Mouse (Mus musculus): ENCODE measurements around the gene Gm11172. TPM values are rescaled to one million over a fixed set of nuclear protein-coding genes. Genes with fewer than 3 reads are reported as not detected.

Gene Gm11172
- polyA plus RNA-seq, 1 experiment from 2014 or later = not detected

DNA sequence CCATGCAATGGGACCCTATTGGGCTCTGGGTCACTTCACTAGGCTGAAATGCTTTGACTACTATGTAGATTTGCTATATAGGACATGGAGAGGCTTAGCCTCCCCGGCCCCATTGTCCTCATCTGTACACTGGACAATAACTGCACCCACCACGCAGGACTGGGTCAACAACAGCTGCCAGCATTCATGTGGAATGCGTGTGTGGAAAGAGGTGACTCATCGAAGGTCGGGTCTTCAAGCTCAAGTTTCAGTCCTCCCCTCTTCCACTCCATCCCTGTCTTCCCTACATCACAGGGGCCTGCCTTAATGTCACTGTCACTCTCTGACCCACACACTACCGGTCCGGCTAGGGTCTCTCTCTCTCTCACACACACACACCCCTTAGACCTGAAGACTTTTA, 36.4 kb upstream of the Gm11172 start:
- H3K4me3 ChIP-seq (replicated peaks) = no peak overlapping the region
- 47% methylated on average over 7 of the region's 7 CpGs for WGBS (ENCODE audit: insufficient replicate concordance)
- no peak overlapping the region for H3K4me2 ChIP-seq
- H3K4me1 ChIP-seq (replicated peaks) = peaks cover 11% of the 10 kb centered on the region
- no peaks in the 10 kb centered on the region for H3K9me3 ChIP-seq (replicated peaks)
- no peak overlapping the region for H3K9ac ChIP-seq
- H3K27me3 ChIP-seq = no peaks in the 10 kb centered on the region
- no peaks in the 10 kb centered on the region for H3K36me3 ChIP-seq (replicated peaks)
- ATAC-seq (ENCODE audit: insufficient read depth) = no peak
- H3K27ac ChIP-seq (replicated peaks) = no peak overlapping the region

DNA sequence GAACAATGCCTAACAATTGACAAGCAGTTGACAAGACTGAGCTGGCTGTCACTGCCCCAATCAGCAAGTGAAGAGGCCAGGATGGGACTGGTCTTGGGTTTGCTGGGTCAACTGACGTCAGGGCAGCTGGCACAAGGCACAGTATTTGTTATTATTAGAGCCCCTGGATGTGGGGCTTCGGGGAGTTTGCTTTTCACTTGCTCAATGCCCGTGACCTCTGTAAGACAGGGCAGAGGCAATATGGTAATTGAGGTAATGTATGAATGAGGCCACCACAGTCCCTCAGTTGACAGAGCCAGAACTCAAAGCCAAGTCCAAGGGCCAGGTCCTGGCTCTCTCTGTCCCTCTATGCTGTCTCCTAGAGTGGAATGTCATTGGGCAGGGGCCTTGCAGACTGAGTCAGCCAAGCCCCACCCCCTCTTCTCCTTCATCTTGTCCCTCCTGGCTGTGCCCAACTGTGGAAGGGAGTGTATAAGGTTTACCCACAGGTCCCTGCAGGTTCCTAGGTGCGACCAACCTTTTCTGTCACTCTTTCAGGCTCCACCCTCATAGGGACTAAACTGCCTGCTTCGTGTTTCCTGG, 35.0 kb upstream of the Gm11172 start:
- no peak overlapping the region for H3K27ac ChIP-seq (replicated peaks)
- H3K9me3 ChIP-seq (replicated peaks) = no peaks in the 10 kb centered on the region
- peaks cover 15% of the 10 kb centered on the region for H3K4me1 ChIP-seq (replicated peaks)
- peaks cover 10% of the 10 kb centered on the region for H3K27me3 ChIP-seq
- no peak overlapping the region for H3K4me3 ChIP-seq (replicated peaks)
- WGBS (ENCODE audit: insufficient replicate concordance) = 45% methylated on average over 5 of the region's 5 CpGs
- ATAC-seq (ENCODE audit: insufficient read depth) = 0 out of 2 replicates have a peak, but pooled peaks have one; percentile 28
- no peak overlapping the region for H3K9ac ChIP-seq
- H3K4me2 ChIP-seq = no peak overlapping the region
- H3K36me3 ChIP-seq (replicated peaks) = no peaks in the 10 kb centered on the region

DNA sequence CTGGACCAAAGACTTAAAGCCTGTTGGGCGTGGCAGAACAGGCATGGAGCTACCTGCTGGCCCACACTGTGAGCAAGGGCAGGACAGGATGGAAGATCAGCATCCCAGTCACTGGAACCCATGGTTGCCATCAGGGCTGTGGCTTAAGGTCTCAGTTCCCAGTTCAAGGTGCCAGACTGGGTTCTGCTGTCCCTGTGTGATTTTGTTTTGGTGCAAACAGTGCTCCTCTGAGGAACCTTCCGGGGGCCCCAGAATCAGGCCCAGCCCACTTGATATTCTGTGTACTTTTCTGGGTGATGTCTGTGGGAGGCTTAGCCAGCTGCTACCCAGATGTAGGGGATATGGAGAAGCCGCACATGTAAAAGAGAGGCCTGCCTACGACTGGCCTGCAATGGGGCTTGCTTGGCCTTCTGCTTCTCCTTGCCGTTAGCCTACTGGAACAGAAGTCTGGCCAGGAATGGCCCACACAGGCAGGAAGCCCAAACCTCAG, 32.0 kb upstream of the Gm11172 start:
- no peak overlapping the region for H3K9ac ChIP-seq
- no peak for ATAC-seq (ENCODE audit: insufficient read depth)
- H3K4me1 ChIP-seq (replicated peaks) = peaks cover 36% of the 10 kb centered on the region
- H3K36me3 ChIP-seq (replicated peaks) = no peaks in the 10 kb centered on the region
- peaks cover 37% of the 10 kb centered on the region for H3K27me3 ChIP-seq
- H3K4me3 ChIP-seq (replicated peaks) = no peak overlapping the region
- no peaks in the 10 kb centered on the region for H3K9me3 ChIP-seq (replicated peaks)
- no peak overlapping the region for H3K4me2 ChIP-seq
- no peak overlapping the region for H3K27ac ChIP-seq (replicated peaks)
- 61% methylated on average over 5 of the region's 5 CpGs for WGBS (ENCODE audit: insufficient replicate concordance)

DNA sequence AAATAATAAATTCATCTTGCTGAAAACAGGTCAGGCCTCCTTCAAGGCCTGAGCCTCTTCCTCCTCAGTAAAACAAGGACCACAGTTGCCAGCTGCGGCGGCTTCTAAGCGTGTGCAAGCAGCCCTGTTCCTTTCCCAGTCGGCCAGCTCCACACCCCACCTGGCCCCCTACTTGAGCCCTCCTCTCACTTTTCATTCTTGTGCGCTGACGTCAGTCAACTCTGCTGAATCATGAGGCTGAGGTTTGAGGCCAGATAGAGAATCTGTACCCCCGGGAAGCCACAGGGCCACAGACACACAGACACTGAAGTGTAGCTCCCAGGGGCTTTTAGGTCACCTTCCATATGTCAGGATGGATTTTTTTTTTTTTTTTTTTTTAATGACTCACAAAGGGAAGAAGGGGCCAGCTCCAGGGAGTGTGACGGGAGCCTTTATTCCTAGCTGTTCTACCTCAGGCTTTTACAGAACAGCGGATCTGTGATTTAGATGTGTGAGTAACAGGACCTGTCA, 30.8 kb upstream of the Gm11172 start:
- peaks cover 47% of the 10 kb centered on the region for H3K4me1 ChIP-seq (replicated peaks)
- 52% methylated on average over 9 of the region's 9 CpGs for WGBS (ENCODE audit: insufficient replicate concordance)
- no peak overlapping the region for H3K4me3 ChIP-seq (replicated peaks)
- H3K4me2 ChIP-seq = no peak overlapping the region
- no peaks in the 10 kb centered on the region for H3K9me3 ChIP-seq (replicated peaks)
- H3K9ac ChIP-seq = no peak overlapping the region
- peaks cover 37% of the 10 kb centered on the region for H3K27me3 ChIP-seq
- no peak overlapping the region for H3K27ac ChIP-seq (replicated peaks)
- no peaks in the 10 kb centered on the region for H3K36me3 ChIP-seq (replicated peaks)
- ATAC-seq (ENCODE audit: insufficient read depth) = no peak

DNA sequence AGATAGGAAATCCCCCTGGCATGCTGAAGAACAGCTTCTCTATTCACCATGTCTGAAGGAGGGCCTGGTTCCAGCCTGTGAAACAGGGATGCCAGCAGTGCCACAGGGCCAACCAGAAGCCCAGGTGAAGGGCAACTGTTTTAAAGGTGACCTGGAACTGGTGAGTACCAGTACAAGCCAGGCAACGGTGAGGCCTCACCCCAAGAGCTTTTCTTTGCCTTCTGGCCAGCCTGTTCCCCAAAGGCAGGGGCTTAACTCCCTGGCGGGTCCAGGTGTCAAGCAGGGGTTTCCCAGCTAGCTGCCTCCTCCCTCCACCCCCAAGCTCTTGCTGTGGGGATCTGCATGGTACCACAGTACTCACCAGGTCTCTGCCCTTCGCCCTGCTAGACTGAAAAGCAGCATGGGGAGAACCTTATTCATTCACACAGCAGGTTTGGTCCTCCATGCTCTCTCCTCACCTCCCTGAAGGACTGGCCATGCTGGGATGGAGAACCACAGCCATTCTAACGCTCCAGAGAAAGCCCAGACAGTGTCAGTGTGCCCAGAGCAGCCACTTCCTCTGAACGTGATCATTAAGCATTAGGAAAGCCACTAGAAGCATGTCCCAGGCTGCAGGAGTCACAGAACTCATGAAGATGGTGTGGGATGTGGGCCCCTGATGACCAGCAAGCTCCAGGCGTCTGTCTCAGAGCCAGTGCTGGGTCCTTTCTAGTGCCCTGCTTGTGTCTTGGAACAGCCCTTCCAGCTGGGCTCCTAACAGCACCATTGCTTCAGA, 30.2 kb upstream of the Gm11172 start:
- Histone ChIP-seq H3K9ac (no peak overlapping the region), H3K27me3 (peaks cover 37% of the 10 kb centered on the region), H3K27ac (replicated peaks) (no peak overlapping the region), H3K4me1 (replicated peaks) (peaks cover 46% of the 10 kb centered on the region), H3K9me3 (replicated peaks) (no peaks in the 10 kb centered on the region), H3K36me3 (replicated peaks) (no peaks in the 10 kb centered on the region), H3K4me3 (replicated peaks) (no peak overlapping the region), H3K4me2 (peak overlapping the region; percentile 18; the same call in 1 of the 2 replicates)
- no peak for ATAC-seq (ENCODE audit: insufficient read depth)
- WGBS (ENCODE audit: insufficient replicate concordance) = 43% methylated on average over 6 of the region's 6 CpGs

DNA sequence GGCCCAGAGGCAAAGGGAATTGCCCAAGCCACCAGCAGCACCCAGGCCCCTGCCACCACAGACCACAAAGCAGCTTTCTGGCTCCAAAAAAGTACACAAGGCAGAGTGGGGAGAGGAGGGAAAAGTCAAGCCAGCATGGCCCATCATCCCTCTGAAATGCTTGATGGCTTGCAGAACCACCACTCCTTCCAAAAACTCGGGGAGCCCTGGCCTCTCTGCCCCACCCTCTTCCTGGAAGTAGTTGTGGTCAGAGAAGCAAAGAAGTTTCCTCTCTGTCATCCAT, 29.6 kb upstream of the Gm11172 start:
- Histone ChIP-seq H3K9ac (no peak overlapping the region), H3K4me2 (peak overlapping the region; percentile 18; the same call in 1 of the 2 replicates), H3K4me1 (replicated peaks) (peaks cover 41% of the 10 kb centered on the region), H3K27ac (replicated peaks) (no peak overlapping the region), H3K27me3 (peaks cover 37% of the 10 kb centered on the region), H3K4me3 (replicated peaks) (no peak overlapping the region), H3K9me3 (replicated peaks) (no peaks in the 10 kb centered on the region), H3K36me3 (replicated peaks) (no peaks in the 10 kb centered on the region)
- no peak for ATAC-seq (ENCODE audit: insufficient read depth)
- WGBS (ENCODE audit: insufficient replicate concordance) = 4% methylated on average over 1 of the region's 1 CpGs

DNA sequence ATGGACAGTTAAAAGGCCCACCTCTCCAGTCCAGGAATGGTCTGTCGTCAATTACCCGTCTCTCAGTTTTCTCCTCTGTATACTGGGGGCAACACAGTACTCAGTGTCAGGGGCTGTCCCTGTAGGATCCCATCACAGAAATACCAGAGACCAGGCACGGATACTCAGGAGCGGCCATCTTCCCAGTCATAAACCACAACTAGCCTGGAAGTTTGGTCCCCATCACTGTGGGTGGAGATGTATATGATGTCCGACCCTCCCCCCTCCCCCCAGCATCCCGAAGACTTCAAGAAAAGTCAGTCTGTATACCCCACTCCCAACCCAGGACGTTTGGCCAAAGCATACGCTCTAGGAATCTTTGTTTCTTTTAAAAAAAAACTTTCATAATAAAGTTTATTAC, 29.3 kb upstream of the Gm11172 start:
- H3K27ac ChIP-seq (replicated peaks) = no peak overlapping the region
- H3K4me3 ChIP-seq (replicated peaks) = no peak overlapping the region
- no peak for ATAC-seq (ENCODE audit: insufficient read depth)

DNA sequence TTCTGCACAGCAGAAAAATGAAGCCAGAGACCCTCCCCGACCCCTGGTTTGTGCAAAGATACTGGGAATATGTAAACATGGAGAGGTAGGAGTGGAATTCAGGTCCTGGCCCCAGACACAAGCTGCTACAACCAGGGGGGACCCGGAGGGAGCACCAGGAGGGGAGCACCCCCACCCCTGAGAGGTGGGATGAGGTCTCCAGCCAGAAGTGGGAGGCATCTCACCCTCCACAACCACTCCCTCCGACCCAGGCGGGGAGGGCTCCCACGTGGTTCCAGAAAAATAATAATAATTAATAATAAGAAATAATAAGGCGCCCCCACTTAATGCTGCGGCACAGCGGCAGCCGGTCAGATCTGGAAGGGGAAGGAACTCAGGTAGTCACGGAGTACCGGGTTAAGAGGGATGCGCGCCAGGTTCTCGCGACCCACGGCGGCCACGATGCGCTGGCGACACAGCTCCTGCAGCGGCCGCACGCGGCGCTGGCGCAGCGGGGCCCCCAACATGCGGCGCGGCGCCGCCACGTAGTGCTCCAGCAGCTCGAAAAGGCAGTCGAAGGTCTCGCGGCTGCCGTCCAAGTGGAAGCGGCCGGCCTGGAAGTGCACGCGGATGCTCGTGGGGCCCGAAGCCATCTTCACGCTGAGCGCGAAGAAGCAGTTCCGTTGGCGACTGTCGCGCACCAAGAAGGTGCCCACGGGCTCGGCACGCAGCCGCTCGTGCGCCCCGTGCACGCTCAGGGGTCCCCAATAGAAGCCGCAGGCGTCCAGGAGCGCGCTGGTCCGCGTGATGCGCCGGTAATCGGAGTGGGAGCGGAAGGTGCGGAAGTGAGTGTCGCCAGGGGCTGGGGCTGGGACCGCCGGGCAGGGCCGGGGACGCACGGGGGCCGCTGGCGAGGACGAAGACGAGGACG, 28.6 kb upstream of the Gm11172 start:
- Histone ChIP-seq H3K4me2 (peak overlapping the region; percentile 95), H3K9me3 (replicated peaks) (no peaks in the 10 kb centered on the region), H3K36me3 (replicated peaks) (no peaks in the 10 kb centered on the region), H3K27me3 (peaks cover 37% of the 10 kb centered on the region), H3K9ac (peak overlapping the region; percentile 67; the same call in 1 of the 2 replicates), H3K4me1 (replicated peaks) (peaks cover 38% of the 10 kb centered on the region), H3K27ac (replicated peaks) (0 out of 2 replicates have a peak overlapping the region, but pooled peaks have one; percentile 81), H3K4me3 (replicated peaks) (peak overlapping the region; percentile 85)
- no peak for ATAC-seq (ENCODE audit: insufficient read depth)
- 3% methylated on average over 81 of the region's 81 CpGs for WGBS (ENCODE audit: insufficient replicate concordance)

More for the DNA sequence above, 29.3 kb upstream of the Gm11172 start:
- Histone ChIP-seq H3K36me3 (replicated peaks) (no peaks in the 10 kb centered on the region), H3K4me2 (0 out of 2 replicates have a peak overlapping the region, but pooled peaks have one; percentile 18), H3K9ac (no peak overlapping the region), H3K27me3 (peaks cover 37% of the 10 kb centered on the region), H3K4me1 (replicated peaks) (peaks cover 38% of the 10 kb centered on the region), H3K9me3 (replicated peaks) (no peaks in the 10 kb centered on the region)
- whole genome bisulfite sequencing (ENCODE audit: insufficient replicate concordance) = 39% methylated on average over 8 of the region's 8 CpGs

DNA sequence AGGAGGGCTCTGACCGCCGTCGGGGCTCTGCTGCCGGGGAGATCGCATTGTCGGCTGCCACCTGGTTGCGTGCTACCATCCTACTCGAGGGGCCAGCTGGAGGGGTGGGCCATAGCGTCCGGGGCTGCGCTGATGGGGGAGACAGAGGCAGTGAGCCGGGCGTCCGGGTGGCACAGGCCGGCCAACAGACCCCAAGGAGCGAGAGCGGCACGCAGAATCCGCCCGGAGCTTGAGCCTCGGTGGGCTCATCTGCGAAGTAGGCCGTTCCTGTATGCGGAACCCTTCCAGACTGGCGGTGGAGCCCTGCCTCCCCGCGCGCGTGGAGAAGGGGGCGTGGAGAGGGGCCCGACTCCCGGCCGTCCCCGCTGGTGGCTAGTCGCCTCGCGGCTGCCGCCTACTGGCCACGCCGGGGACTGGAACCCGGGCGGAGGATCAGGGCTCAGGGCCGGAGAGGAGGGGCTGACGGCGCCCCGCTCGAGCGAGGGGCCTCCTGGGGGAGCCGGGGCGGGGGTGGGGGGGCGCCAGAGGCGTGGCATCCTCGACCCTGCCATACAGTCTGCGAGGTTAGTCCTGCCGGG, 27.8 kb upstream of the Gm11172 start:
- under 1% methylated on average over 54 of the region's 55 CpGs for WGBS (ENCODE audit: insufficient replicate concordance)
- no peaks in the 10 kb centered on the region for H3K36me3 ChIP-seq (replicated peaks)
- H3K27ac ChIP-seq (replicated peaks) = peak overlapping the region; percentile 81
- peak overlapping the region; percentile 95 for H3K4me2 ChIP-seq
- peaks cover 38% of the 10 kb centered on the region for H3K4me1 ChIP-seq (replicated peaks)
- peak overlapping the region; percentile 85 for H3K4me3 ChIP-seq (replicated peaks)
- H3K9me3 ChIP-seq (replicated peaks) = no peaks in the 10 kb centered on the region
- peak overlapping the region; percentile 67 for H3K9ac ChIP-seq
- peak; percentile 67 for ATAC-seq (ENCODE audit: insufficient read depth)
- H3K27me3 ChIP-seq = peaks cover 37% of the 10 kb centered on the region

DNA sequence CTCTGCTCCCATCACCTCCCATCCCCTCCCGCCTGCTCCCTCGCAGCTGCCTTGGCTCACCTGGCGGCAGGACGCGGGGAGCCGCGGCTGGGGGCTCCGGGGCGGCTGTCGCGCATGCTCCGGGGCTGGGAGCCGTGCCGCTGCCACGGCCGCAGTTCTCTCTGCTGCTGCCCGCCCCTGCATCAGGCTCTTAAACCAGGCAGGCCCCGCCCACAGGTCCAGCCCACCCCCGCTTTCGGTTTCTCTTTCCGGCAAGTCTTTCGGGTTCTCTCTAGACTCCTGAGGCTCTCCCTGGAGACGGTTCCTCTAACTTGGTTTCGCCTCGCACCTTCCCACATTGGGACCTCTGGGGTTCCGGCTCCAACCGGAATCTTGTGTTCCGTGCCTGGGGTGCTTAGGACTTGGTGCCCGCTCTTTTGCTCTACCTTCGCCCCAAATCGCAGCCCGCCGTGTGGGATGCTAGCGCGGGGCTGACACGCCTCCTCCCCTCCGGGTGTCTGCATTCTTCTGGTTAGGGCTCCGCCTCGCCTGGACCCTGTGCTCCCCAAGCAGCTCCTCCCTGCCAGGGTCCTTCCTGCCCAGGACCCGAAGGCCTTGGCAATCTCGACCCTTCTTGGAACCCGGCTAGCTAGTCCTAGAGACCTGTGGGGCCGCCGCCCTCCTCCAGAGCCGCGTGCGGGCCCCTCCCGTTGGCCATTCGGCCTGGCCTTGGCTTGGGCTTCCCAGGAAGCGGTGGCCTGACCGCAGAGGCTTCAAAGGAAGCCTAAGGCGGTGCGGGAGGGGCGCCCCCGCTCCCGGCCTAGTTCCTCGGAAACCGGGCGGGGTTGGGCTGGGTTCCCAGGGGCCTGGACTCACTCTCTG, 27.1 kb upstream of the Gm11172 start, which contains the start of gene Socs1:
Socs1 (minus strand) TSS at position 166 of the 861 bp plus-strand sequence.
- H3K36me3 ChIP-seq (replicated peaks) = no peaks in the 10 kb centered on the region
- no peaks in the 10 kb centered on the region for H3K9me3 ChIP-seq (replicated peaks)
- peaks cover 37% of the 10 kb centered on the region for H3K27me3 ChIP-seq
- H3K4me1 ChIP-seq (replicated peaks) = peaks cover 38% of the 10 kb centered on the region
- H3K4me3 ChIP-seq (replicated peaks) = peak within 1 kb of the TSS; percentile 85
- H3K9ac ChIP-seq = peak within 1 kb of the TSS; percentile 67
- peak within 1 kb of the TSS; percentile 81 for H3K27ac ChIP-seq (replicated peaks)
- ATAC-seq (ENCODE audit: insufficient read depth) = peak; percentile 74
- peak within 1 kb of the TSS; percentile 95 for H3K4me2 ChIP-seq
- WGBS (ENCODE audit: insufficient replicate concordance) = under 1% methylated on average over 58 of the region's 59 CpGs
